Mouse (Mus musculus): ENCODE data around the gene Wdr6. TPM values are rescaled to one million over a fixed set of nuclear protein-coding genes. Genes with fewer than 3 reads are reported as not detected.

Gene Wdr6
- total and polyA plus RNA-seq, 3 experiments = 9.1 to 16.3 (median 14.3) TPM

GRCm38 (mm10) chr9:108567931-108568419 is 10.6 kb downstream of the Wdr6 start:
- Histone ChIP-seq H3K4me3 (replicated peaks in 1 of 3; ENCODE audit: low read depth in 2 of 3, low read length in 2 of 3, poor library complexity in 1 of 3) (peak overlapping the region; percentile 64 to 90 (median 73)), H3K27me3 (replicated peaks) (no peaks in the 10 kb centered on the region), H3K4me2 (ENCODE audit: insufficient read depth, low read depth, poor library complexity, severe bottlenecking) (peak overlapping the region; percentile 81), H3K9ac (ENCODE audit: insufficient read depth, low read depth) (peak overlapping the region; percentile 61), H3K36me3 (replicated peaks in 1 of 2; ENCODE audit: control insufficient read depth in 1 of 2, insufficient read depth in 1 of 2, low read length in 1 of 2) (peaks cover 49 to 56% of the 10 kb centered on the region in 2 experiments), H3K27ac (ENCODE audit: insufficient read depth, low read depth) (peak overlapping the region; percentile 95), H3K9me3 (replicated peaks; ENCODE audit: low read length) (no peaks in the 10 kb centered on the region), H3K4me1 (ENCODE audit: control insufficient read depth in 1 of 2, insufficient read depth in 2 of 2) (peaks cover 7 to 38% of the 10 kb centered on the region in 2 experiments), H3K79me2 (replicated peaks; ENCODE audit: control insufficient read depth, extremely low read depth, insufficient read depth, poor library complexity, severe bottlenecking) (0 out of 2 replicates have a peak, but pooled peaks cover 3% of the 10 kb centered on the region)
- DNase-seq (ENCODE audit: extremely low read depth) = peak; percentile 39
- no peak for TF ChIP-seq RAD21 (IDR thresholded peaks at IDR 0.05; ENCODE audit: low read depth, low read length)
- TF ChIP-seq KAT2A (IDR thresholded peaks at IDR 0.05; ENCODE audit: insufficient replicate concordance, low read length) = 0 out of 2 replicates have a peak, but pooled peaks have one; percentile 63
- no peak for TF ChIP-seq EP300 (IDR thresholded peaks at IDR 0.05; ENCODE audit: low read length)
- TF ChIP-seq CHD2 (IDR thresholded peaks at IDR 0.05; ENCODE audit: low read length) = 0 out of 2 replicates have a peak, but pooled peaks have one; percentile 28
- TF ChIP-seq ZC3H11A (IDR thresholded peaks at IDR 0.05; ENCODE audit: low read depth, low read length) = no peak
- no peak for TF ChIP-seq ZNF384 (IDR thresholded peaks at IDR 0.05; ENCODE audit: low read depth, low read length)
- no peak for TF ChIP-seq CHD1 (IDR thresholded peaks at IDR 0.05; ENCODE audit: low read depth, low read length)
- in situ Hi-C loops (cut with MboI; ENCODE audit: low pct_ligation_motif_present, low pct_unique_long_range_greater_than_20kb, low sequenced_read_pairs) (no loop called here), dilution Hi-C loops (cut with MboI; ENCODE audit: extremely low pct_ligation_motif_present, extremely low pct_unique_long_range_greater_than_20kb, low sequenced_read_pairs) (no loop called here)

DNA sequence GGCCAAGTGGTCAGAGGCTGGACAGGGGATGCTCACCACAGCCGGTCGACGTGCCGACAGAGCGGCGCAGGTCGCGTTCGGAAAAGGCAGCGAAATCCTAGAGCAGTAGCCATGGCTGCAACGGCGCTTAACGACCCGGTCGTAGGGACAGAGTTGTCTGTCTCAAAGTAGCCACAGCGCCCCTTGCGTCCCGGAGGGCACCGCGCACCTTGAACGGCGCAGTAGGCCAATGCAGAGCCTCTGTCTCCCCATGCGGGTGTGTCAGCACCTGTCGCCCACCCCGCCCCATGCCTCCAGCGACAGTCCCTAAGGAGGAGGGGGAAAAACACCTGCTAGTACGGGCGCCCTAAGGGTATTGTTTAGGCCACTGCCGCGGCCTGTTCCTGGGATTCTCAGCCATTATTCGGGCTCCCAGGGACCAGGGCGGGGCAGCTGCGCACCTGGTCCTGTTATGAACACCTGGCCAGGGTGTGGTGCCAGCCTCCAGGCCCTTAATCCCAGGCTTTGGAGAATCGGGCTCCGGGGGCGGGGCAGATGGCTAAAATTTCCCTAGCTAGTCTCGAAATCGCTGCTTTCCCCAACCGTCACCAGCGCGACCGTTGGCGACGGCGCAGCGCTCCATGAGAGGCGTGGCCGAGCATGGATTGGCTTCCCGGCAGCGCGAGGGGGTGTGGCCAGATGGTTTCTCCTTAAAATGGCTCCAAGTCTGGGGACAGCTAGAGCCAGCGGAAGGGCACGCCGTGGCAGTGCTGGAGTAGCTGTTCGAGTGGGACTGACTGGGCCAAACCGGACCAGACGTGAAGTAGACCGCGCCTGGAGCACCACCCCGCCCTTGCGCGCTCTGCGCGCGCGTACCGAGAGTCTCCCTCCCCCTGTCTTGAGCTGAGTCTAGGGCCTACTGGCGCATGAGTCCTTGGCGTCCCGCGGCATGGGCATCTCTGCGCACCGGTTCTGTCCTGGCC is 11.4 kb downstream of the Wdr6 start, which contains the start of gene Ndufaf3:
Gene Ndufaf3 (minus strand): TSS at position 620 of the 962 bp plus-strand sequence.
- H3K36me3 ChIP-seq (replicated peaks in 1 of 2; ENCODE audit: control insufficient read depth in 1 of 2, insufficient read depth in 1 of 2, low read length in 1 of 2) = peaks cover 46 to 54% of the 10 kb centered on the region in 2 experiments
- dilution Hi-C loops (cut with MboI; ENCODE audit: extremely low pct_ligation_motif_present, extremely low pct_unique_long_range_greater_than_20kb, low sequenced_read_pairs) = no loop called here
- no peaks in the 10 kb centered on the region for H3K27me3 ChIP-seq (replicated peaks)
- peak within 1 kb of the TSS; percentile 95 for H3K27ac ChIP-seq (ENCODE audit: insufficient read depth, low read depth)
- peak within 1 kb of the TSS; percentile 87 for H3K9ac ChIP-seq (ENCODE audit: insufficient read depth, low read depth)
- H3K4me2 ChIP-seq (ENCODE audit: insufficient read depth, low read depth, poor library complexity, severe bottlenecking) = peak within 1 kb of the TSS; percentile 81
- H3K4me1 ChIP-seq (ENCODE audit: control insufficient read depth in 1 of 2, insufficient read depth in 2 of 2) = peaks cover 11 to 44% of the 10 kb centered on the region in 2 experiments
- H3K9me3 ChIP-seq (replicated peaks; ENCODE audit: low read length) = no peaks in the 10 kb centered on the region
- H3K4me3 ChIP-seq (replicated peaks in 1 of 3; ENCODE audit: low read depth in 2 of 3, low read length in 2 of 3, poor library complexity in 1 of 3) = peak within 1 kb of the TSS; percentile 73 to 90 (median 89)
- in situ Hi-C loops (cut with MboI; ENCODE audit: low pct_ligation_motif_present, low pct_unique_long_range_greater_than_20kb, low sequenced_read_pairs) = no loop called here
- DNase-seq (ENCODE audit: extremely low read depth) = peak; percentile 96
- H3K79me2 ChIP-seq (replicated peaks; ENCODE audit: control insufficient read depth, extremely low read depth, insufficient read depth, poor library complexity, severe bottlenecking) = peaks cover 7% of the 10 kb centered on the region
- no peak for TF ChIP-seq MAFK (IDR thresholded peaks at IDR 0.05; ENCODE audit: insufficient replicate concordance, low read length)
- peak; percentile 100 for TF ChIP-seq NELFE (IDR thresholded peaks at IDR 0.05; ENCODE audit: low read depth, low read length)
- TF ChIP-seq ZC3H11A (IDR thresholded peaks at IDR 0.05; ENCODE audit: low read depth, low read length) = no peak
- TF ChIP-seq USF1 (IDR thresholded peaks at IDR 0.05; ENCODE audit: low read depth, low read length) = no peak
- TF ChIP-seq MXI1 (IDR thresholded peaks at IDR 0.05; ENCODE audit: low read depth, low read length) = peak; percentile 85
- peak; percentile 20; the same call in 1 of the 2 replicates for TF ChIP-seq ETS1 (conservative IDR thresholded peaks at IDR 0.05; ENCODE audit: low read depth, low read length)
- peak; percentile 97 for TF ChIP-seq TBP (conservative IDR thresholded peaks at IDR 0.05; ENCODE audit: low read depth, low read length)
- no peak for TF ChIP-seq RAD21 (IDR thresholded peaks at IDR 0.05; ENCODE audit: low read depth, low read length)
- peak; percentile 85 for TF ChIP-seq TCF12 (IDR thresholded peaks at IDR 0.05; ENCODE audit: low read depth, low read length)
- TF ChIP-seq MEF2A (IDR thresholded peaks at IDR 0.05; ENCODE audit: borderline replicate concordance, low read depth, low read length) = peak; percentile 59; the same call in 1 of the 2 replicates
- peak; percentile 99 for TF ChIP-seq ZMIZ1 (IDR thresholded peaks at IDR 0.05; ENCODE audit: low read depth, low read length)
- TF ChIP-seq KAT2A (IDR thresholded peaks at IDR 0.05; ENCODE audit: insufficient replicate concordance, low read length) = peak; percentile 68; the same call in 1 of the 2 replicates
- peak; percentile 100 for TF ChIP-seq POLR2A (IDR thresholded peaks at IDR 0.05; ENCODE audit: low read depth, low read length)
- no peak for TF ChIP-seq UBTF (IDR thresholded peaks at IDR 0.05; ENCODE audit: low read depth, low read length)
- peak; percentile 37; the same call in 1 of the 2 replicates for TF ChIP-seq CHD1 (IDR thresholded peaks at IDR 0.05; ENCODE audit: low read depth, low read length)
- peak; percentile 65 for TF ChIP-seq MAZ (IDR thresholded peaks at IDR 0.05; ENCODE audit: low read depth, low read length)
- TF ChIP-seq HCFC1 (IDR thresholded peaks at IDR 0.05; ENCODE audit: low read depth, low read length) = peak; percentile 77
- TF ChIP-seq JUN (IDR thresholded peaks at IDR 0.05; ENCODE audit: insufficient read depth, low read depth, low read length) = no peak; the same call in 1 of the 2 replicates
- TF ChIP-seq RCOR1 (conservative IDR thresholded peaks at IDR 0.05; ENCODE audit: low read depth, low read length) = peak; percentile 46; the same call in 1 of the 2 replicates
- peak; percentile 91 for TF ChIP-seq SIN3A (IDR thresholded peaks at IDR 0.05; ENCODE audit: low read length)
- no peak for TF ChIP-seq PAX5 (IDR thresholded peaks at IDR 0.05; ENCODE audit: low read length)
- TF ChIP-seq ZKSCAN1 (IDR thresholded peaks at IDR 0.05; ENCODE audit: borderline replicate concordance, low read depth, low read length) = no peak
- TF ChIP-seq EP300 (IDR thresholded peaks at IDR 0.05; ENCODE audit: low read length) = no peak; the same call in 1 of the 2 replicates
- TF ChIP-seq MAX (IDR thresholded peaks at IDR 0.05; ENCODE audit: low read length) = peak; percentile 75
- TF ChIP-seq NRF1 (IDR thresholded peaks at IDR 0.05; ENCODE audit: low read depth, low read length) = peak; percentile 69
- TF ChIP-seq SMC3 (IDR thresholded peaks at IDR 0.05; ENCODE audit: low read depth, low read length) = no peak

Measured in CH12.LX (cell line).